Mouse (Mus musculus): ENCODE results near the gene Sde2. TPM values are rescaled to one million over a fixed set of nuclear protein-coding genes. Genes with fewer than 3 reads are reported as not detected.

Gene Sde2
- total and polyA plus RNA-seq, 3 experiments: 43.2 to 72.2 (median 51.6) TPM

DNA sequence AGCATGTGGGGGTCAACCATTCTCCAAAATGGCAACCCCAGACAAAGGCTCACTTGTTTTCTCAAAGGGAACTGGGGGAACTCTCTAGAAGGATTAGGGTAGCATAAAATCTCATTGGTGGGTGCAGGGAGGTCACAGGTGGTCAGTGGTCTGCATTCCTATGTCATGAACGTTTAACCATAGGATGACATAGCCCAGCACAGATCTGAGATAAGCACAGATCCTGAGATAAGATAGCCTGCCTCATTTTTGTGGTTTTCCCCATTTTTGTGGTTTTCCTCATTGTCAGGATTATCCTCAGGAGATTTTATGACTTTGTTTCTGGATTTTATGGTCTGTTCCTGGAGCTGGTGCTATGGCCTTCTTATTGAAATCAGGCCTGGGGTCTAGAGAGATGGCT lies 66.1 kb downstream of the Sde2 start:
- TF ChIP-seq GATA2 (IDR thresholded peaks at IDR 0.05; ENCODE audit: borderline replicate concordance, low read depth, low read length) (no peak), GATA1 (IDR thresholded peaks at IDR 0.05; ENCODE audit: borderline replicate concordance, low read length) (no peak), TAL1 (conservative IDR thresholded peaks at IDR 0.05; ENCODE audit: low read depth, low read length) (no peak), POLR2AphosphoS5 (IDR thresholded peaks at IDR 0.05; ENCODE audit: insufficient replicate concordance, low read depth, low read length) (no peak), CTCF (IDR thresholded peaks at IDR 0.05; ENCODE audit: low read depth, low read length) (no peak)
- no peak overlapping the region for H3K4me3 ChIP-seq (ENCODE audit: low read depth, low read length)
- H3K36me3 ChIP-seq (replicated peaks): no peaks in the 10 kb centered on the region
- H3K9me3 ChIP-seq (replicated peaks): no peaks in the 10 kb centered on the region; the same call in 1 of the 2 replicates
- peaks cover 20% of the 10 kb centered on the region for H3K27me3 ChIP-seq (ENCODE audit: insufficient read depth, low read length)
- DNase-seq (ENCODE audit: low spot score) (no peak), ATAC-seq (ENCODE audit: extremely low read depth, insufficient number of reproducible peaks, low FRiP score, poor library complexity, severe bottlenecking) (no peak)
- H3K4me1 ChIP-seq (ENCODE audit: insufficient read depth, low read depth, low read length): peaks cover 45% of the 10 kb centered on the region

Other genes starting within 250 kb of the Sde2 start
- 37.2 and 38.6 TPM in 2 replicates for gene Lin9, start 210.0 kb upstream of the Sde2 start, total RNA-seq (2014; fragmentation: Nextera tagmentation)
- gene Lin9, start 210.0 kb upstream of the Sde2 start, total RNA-seq (2017): 33.6 and 37.3 TPM in 2 replicates
- gene Lin9, start 210.0 kb upstream of the Sde2 start, polyA plus RNA-seq (2012): 0.51 and 0.77 TPM in 2 replicates
- gene Mixl1, start 154.1 kb upstream of the Sde2 start, total RNA-seq (2014; fragmentation: Nextera tagmentation): not detected in 2 replicates
- 0.11 and 0.12 TPM in 2 replicates for gene Mixl1, start 154.1 kb upstream of the Sde2 start, total RNA-seq (2017)
- gene Mixl1, start 154.1 kb upstream of the Sde2 start, polyA plus RNA-seq (2012): not detected in 2 replicates
- gene Acbd3, start 125.1 kb upstream of the Sde2 start, total RNA-seq (2014; fragmentation: Nextera tagmentation): 34.9 and 39.0 TPM in 2 replicates
- gene Acbd3, start 125.1 kb upstream of the Sde2 start, total RNA-seq (2017): 47.7 and 57.1 TPM in 2 replicates
- 8.2 and 9.0 TPM in 2 replicates for gene Acbd3, start 125.1 kb upstream of the Sde2 start, polyA plus RNA-seq (2012)
- gene H3f3a, start 37.2 kb upstream of the Sde2 start, total RNA-seq (2014; fragmentation: Nextera tagmentation): 1,182 and 1,327 TPM in 2 replicates
- gene H3f3a, start 37.2 kb upstream of the Sde2 start, total RNA-seq (2017): 2,511 and 3,138 TPM in 2 replicates
- 1,136 and 1,527 TPM in 2 replicates for gene H3f3a, start 37.2 kb upstream of the Sde2 start, polyA plus RNA-seq (2012)
- gene Lefty2, start 42.0 kb downstream of the Sde2 start, total RNA-seq (2014; fragmentation: Nextera tagmentation): not detected in 2 replicates
- gene Lefty2, start 42.0 kb downstream of the Sde2 start, total RNA-seq (2017): 0.06 and 0.11 TPM in 2 replicates
- not detected in 2 replicates for gene Lefty2, start 42.0 kb downstream of the Sde2 start, polyA plus RNA-seq (2012)
- 22.7 and 24.8 TPM in 2 replicates for gene Pycr2, start 53.2 kb downstream of the Sde2 start, total RNA-seq (2014; fragmentation: Nextera tagmentation)
- gene Pycr2, start 53.2 kb downstream of the Sde2 start, total RNA-seq (2017): 23.2 and 26.4 TPM in 2 replicates
- 122 and 154 TPM in 2 replicates for gene Pycr2, start 53.2 kb downstream of the Sde2 start, polyA plus RNA-seq (2012)
- not detected in 2 replicates for gene Lefty1, start 83.9 kb downstream of the Sde2 start, total RNA-seq (2014; fragmentation: Nextera tagmentation)
- not detected in 2 replicates for gene Lefty1, start 83.9 kb downstream of the Sde2 start, total RNA-seq (2017)
- 0.08 TPM in 1 of 2 replicates, not detected in the other for gene Lefty1, start 83.9 kb downstream of the Sde2 start, polyA plus RNA-seq (2012)
- 3.2 and 4.3 TPM in 2 replicates for gene Tmem63a, start 91.2 kb downstream of the Sde2 start, total RNA-seq (2014; fragmentation: Nextera tagmentation)
- 2.8 and 3.1 TPM in 2 replicates for gene Tmem63a, start 91.2 kb downstream of the Sde2 start, total RNA-seq (2017)
- 2.8 and 3.4 TPM in 2 replicates for gene Tmem63a, start 91.2 kb downstream of the Sde2 start, polyA plus RNA-seq (2012)
- not detected in 2 replicates for gene Ephx1, start 169.8 kb downstream of the Sde2 start, total RNA-seq (2014; fragmentation: Nextera tagmentation)
- not detected in 2 replicates for gene Ephx1, start 169.8 kb downstream of the Sde2 start, total RNA-seq (2017)
- gene Ephx1, start 169.8 kb downstream of the Sde2 start, polyA plus RNA-seq (2012): not detected in 2 replicates
- not detected in 2 replicates for gene 9130409I23Rik, start 200.1 kb downstream of the Sde2 start, total RNA-seq (2014; fragmentation: Nextera tagmentation)
- 0.05 TPM in 1 of 2 replicates, not detected in the other for gene 9130409I23Rik, start 200.1 kb downstream of the Sde2 start, total RNA-seq (2017)
- not detected in 2 replicates for gene 9130409I23Rik, start 200.1 kb downstream of the Sde2 start, polyA plus RNA-seq (2012)